Mouse (Mus musculus): ENCODE measurements at regions not wholly inside any gene's neighbourhood (a gene's known extent, or its start where the extent isn't known, plus 50 kb on each side); places are given as distances from the start of the nearest gene placed in this dataset.
"Not testable (repeated sequence)": the region's sequence is repeated elsewhere in the genome, so short reads cannot be mapped to it uniquely, and the experiment has no call there.

GRCm38 (mm10) chr12:97218445-97218844, 1040.8 kb downstream of the Galc start:
- peak; percentile 21 to 35 for DNase-seq (ENCODE audit: low spot score in 2 of 2)

GRCm38 (mm10) chr12:97217608-97218007, 1041.7 kb downstream of the Galc start:
- peak in 1 of 2 experiments; percentile 18 for DNase-seq (ENCODE audit: low spot score in 2 of 2)

GRCm38 (mm10) chr12:97203636-97204389, 1055.4 kb downstream of the Galc start:
- DNase-seq (ENCODE audit: low spot score in 2 of 2), result no peak

- DNase-seq (ENCODE audit: low spot score in 2 of 2), result no peak
Measured at GRCm38 (mm10) chr12:97161853-97162252, 1097.4 kb downstream of the Galc start.

- DNase-seq (ENCODE audit: low spot score in 2 of 2), result no peak
Measured at GRCm38 (mm10) chr12:97161429-97161828, 1097.8 kb downstream of the Galc start.

- DNase-seq (ENCODE audit: low spot score in 2 of 2), result no peak
Measured at GRCm38 (mm10) chr12:97158332-97158731, 1100.9 kb downstream of the Galc start.

- no peak for DNase-seq (ENCODE audit: low spot score in 2 of 2)
Measured at GRCm38 (mm10) chr12:97157748-97158147, 1101.5 kb downstream of the Galc start.

GRCm38 (mm10) chr12:97156499-97157110, 1102.7 kb downstream of the Galc start:
- no peak for DNase-seq (ENCODE audit: low spot score in 2 of 2)

- DNase-seq (ENCODE audit: low spot score in 2 of 2), result peak in 1 of 2 experiments; percentile 8
Measured at GRCm38 (mm10) chr12:97142720-97143119, 1116.5 kb downstream of the Galc start.

GRCm38 (mm10) chr12:97137924-97138323, 1121.3 kb downstream of the Galc start:
- DNase-seq (ENCODE audit: low spot score in 2 of 2), result no peak

GRCm38 (mm10) chr12:97130276-97130675, 1129.0 kb downstream of the Galc start:
- peak; percentile 21 to 53 for DNase-seq (ENCODE audit: low spot score in 2 of 2)

GRCm38 (mm10) chr12:97090577-97091214, 1168.6 kb downstream of the Galc start:
- no peak for DNase-seq (ENCODE audit: low spot score in 2 of 2)

GRCm38 (mm10) chr12:97061352-97061895, 1197.8 kb downstream of the Galc start:
- not testable (repeated sequence) for DNase-seq (ENCODE audit: low spot score in 2 of 2)

- peak; percentile 12 to 23 for DNase-seq (ENCODE audit: low spot score in 2 of 2)
Measured at GRCm38 (mm10) chr12:97047674-97048073, 1211.6 kb downstream of the Galc start.
